Mouse (Mus musculus) lung, embryonic 15.5 days (tissue): ENCODE results near the gene Slc2a10. TPM values are rescaled to one million over a fixed set of nuclear protein-coding genes. Genes with fewer than 3 reads are reported as not detected.
"Not testable (repeated sequence)": the region's sequence is repeated elsewhere in the genome, so short reads cannot be mapped to it uniquely, and the experiment has no call there.

Experiments
- ATAC-seq: fragments of 200-750 bp; cut with Nextera tagmentation; 2 replicates; pipeline ENCODE4 v1.8.0; 2017; ENCODE audit warnings: moderate number of reproducible peaks, borderline replicate concordance; ENCODE audit not compliant: low FRiP score, low TSS enrichment; ENCODE audit errors: extremely low read depth
- H3K27ac ChIP-seq: fragments of 300-500 bp; sonication (generic); 2 replicates; pipeline ENCODE4 v1.5.1; 2015; ENCODE audit warnings: moderate library complexity, mild to moderate bottlenecking, inconsistent platforms
- H3K27me3 ChIP-seq: fragments of 300-500 bp; sonication (generic); 2 replicates; pipeline ENCODE4 v1.6.1; 2015; ENCODE audit warnings: inconsistent platforms
- H3K36me3 ChIP-seq: fragments of 300-500 bp; sonication (generic); 2 replicates; pipeline ENCODE4 v1.6.1; 2015; ENCODE audit warnings: inconsistent platforms
- H3K4me1 ChIP-seq: fragments of 300-500 bp; sonication (generic); 2 replicates; pipeline ENCODE4 v1.6.1; 2015; ENCODE audit warnings: inconsistent platforms
- H3K4me2 ChIP-seq: fragments of 300-500 bp; sonication (generic); 2 replicates; pipeline ENCODE4 v1.6.1; 2015; ENCODE audit warnings: inconsistent platforms, mild to moderate bottlenecking, moderate library complexity
- H3K4me3 ChIP-seq: fragments of 300-500 bp; sonication (generic); 2 replicates; pipeline ENCODE4 v1.5.1; 2015; ENCODE audit warnings: mild to moderate bottlenecking, inconsistent platforms
- H3K9ac ChIP-seq: fragments of 300-500 bp; sonication (generic); 2 replicates; pipeline ENCODE4 v1.6.1; 2015; ENCODE audit warnings: inconsistent platforms
- H3K9me3 ChIP-seq: fragments of 300-500 bp; sonication (generic); 2 replicates; pipeline ENCODE4 v1.6.1; 2016; ENCODE audit warnings: inconsistent platforms
- WGBS: fragments of 180-500 bp; shearing (Covaris S2); methylation state at CpG from one replicate; pipeline ENCODE4 v1.1.7; 2015; 5-methylcytosine and 5-hydroxymethylcytosine counted together
- polyA plus RNA-seq: library from polyadenylated mRNA; unstranded; fragments of >200 nt; fragmentation: Nextera tagmentation; extraction: Ambion mirVana; gene quantifications from 2 replicates; pipeline ENCODE4 v1.2.1, GENCODE M21; 2015

The Slc2a10 gene
- polyA plus RNA-seq, 1 experiment from 2014 or later: 12.5 TPM

DNA sequence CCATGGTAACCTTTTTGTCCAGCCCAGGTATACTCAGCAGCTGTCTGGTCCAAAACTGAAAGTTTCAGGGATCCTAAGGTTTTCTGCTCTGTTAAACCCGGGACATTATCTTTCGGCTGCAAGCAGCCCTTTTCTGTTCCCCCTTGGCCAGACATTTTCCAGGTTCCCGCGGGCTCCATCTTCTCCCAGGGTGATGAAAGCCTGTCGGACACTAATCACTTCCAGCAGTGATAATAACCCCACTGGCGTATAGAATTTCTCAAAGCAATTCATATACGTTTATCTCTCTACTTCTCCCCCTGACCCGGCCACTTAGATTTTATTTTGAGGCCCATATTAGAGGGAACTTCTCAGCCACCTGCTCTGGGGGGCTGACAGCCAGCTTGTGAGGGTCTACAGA, 42.8 kb downstream of the Slc2a10 start:
- WGBS: 42% methylated on average over 8 of the region's 8 CpGs
- no peak overlapping the region for H3K9ac ChIP-seq
- no peaks in the 10 kb centered on the region for H3K36me3 ChIP-seq
- H3K4me3 ChIP-seq: no peak overlapping the region
- no peak overlapping the region for H3K27ac ChIP-seq
- H3K4me1 ChIP-seq: no peaks in the 10 kb centered on the region
- no peak for ATAC-seq
- H3K27me3 ChIP-seq: no peaks in the 10 kb centered on the region
- no peak overlapping the region for H3K4me2 ChIP-seq
- no peaks in the 10 kb centered on the region for H3K9me3 ChIP-seq

DNA sequence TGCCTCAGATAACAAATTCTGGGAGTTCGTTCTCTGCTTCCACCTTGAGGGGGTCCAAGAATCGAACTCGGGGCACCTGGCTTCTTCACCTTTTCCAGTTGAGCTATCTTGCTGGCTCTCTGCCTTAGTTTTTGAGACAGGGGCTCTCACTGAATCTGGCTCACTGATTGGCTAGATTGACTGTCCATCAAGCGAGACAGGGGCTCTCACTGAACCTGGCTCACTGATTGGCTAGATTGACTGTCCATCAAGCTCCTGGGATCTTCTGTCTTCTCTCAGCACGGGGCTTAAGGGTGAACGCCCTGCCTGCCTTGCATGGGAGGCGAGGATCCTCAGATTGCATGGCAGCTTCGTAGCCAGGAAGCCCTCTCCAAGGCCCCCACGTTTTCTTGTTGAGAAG, 43.8 kb downstream of the Slc2a10 start:
- Histone ChIP-seq H3K36me3 (no peaks in the 10 kb centered on the region), H3K27me3 (no peaks in the 10 kb centered on the region), H3K4me1 (no peaks in the 10 kb centered on the region), H3K9ac (no peak overlapping the region), H3K4me2 (no peak overlapping the region), H3K4me3 (no peak overlapping the region), H3K9me3 (no peaks in the 10 kb centered on the region), H3K27ac (no peak overlapping the region)
- 41% methylated on average over 9 of the region's 9 CpGs for WGBS
- no peak for ATAC-seq

DNA sequence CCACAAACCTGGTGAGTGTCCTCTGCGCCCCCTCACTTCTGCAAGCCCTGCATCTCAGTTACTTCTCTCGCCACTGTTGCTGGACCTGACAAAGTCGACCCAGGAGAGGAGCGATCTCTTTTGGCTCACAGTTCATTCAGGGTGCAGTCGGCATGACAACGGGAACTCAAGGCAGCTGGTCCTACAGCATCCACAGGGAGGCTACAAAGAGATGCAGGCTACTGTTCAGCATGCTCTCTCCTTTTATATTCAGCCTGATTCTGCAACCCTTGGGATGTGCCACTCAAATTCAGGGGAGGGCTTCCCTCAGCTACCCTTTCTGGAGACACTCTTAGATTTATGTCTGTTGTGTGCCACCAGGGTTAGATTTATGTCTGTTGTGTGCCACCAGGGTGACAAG, 45.0 kb downstream of the Slc2a10 start:
- no peaks in the 10 kb centered on the region for H3K27me3 ChIP-seq
- H3K36me3 ChIP-seq: no peaks in the 10 kb centered on the region
- no peak overlapping the region for H3K4me3 ChIP-seq
- no peaks in the 10 kb centered on the region for H3K4me1 ChIP-seq
- H3K9ac ChIP-seq: no peak overlapping the region
- H3K27ac ChIP-seq: no peak overlapping the region
- no peak for ATAC-seq
- 68% methylated on average over 6 of the region's 6 CpGs for WGBS
- no peak overlapping the region for H3K4me2 ChIP-seq
- no peaks in the 10 kb centered on the region for H3K9me3 ChIP-seq

DNA sequence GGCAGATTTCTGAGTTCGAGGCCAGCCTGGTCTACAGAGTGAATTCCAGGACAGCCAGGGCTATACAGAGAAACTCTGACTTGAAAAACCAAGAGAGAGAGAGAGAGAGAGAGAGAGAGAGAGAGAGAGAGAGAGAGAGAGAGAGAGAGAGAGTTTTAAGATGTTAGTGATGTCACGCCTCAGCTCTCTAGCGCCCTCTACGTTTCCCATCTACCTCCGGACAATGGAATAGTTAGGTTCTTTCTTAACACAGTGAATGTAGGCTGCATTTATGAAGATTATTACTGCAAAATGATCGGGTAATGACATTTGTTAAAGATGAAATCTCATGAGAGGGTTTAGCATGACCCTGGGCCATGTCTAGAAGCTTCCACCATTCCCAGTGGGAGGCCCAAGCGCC, 46.8 kb downstream of the Slc2a10 start:
- not testable (repeated sequence) for ATAC-seq, H3K36me3 ChIP-seq, H3K4me2 ChIP-seq, H3K9ac ChIP-seq, H3K4me1 ChIP-seq, H3K9me3 ChIP-seq, H3K4me3 ChIP-seq, H3K27ac ChIP-seq, H3K27me3 ChIP-seq
- 70% methylated on average over 7 of the region's 7 CpGs for WGBS

DNA sequence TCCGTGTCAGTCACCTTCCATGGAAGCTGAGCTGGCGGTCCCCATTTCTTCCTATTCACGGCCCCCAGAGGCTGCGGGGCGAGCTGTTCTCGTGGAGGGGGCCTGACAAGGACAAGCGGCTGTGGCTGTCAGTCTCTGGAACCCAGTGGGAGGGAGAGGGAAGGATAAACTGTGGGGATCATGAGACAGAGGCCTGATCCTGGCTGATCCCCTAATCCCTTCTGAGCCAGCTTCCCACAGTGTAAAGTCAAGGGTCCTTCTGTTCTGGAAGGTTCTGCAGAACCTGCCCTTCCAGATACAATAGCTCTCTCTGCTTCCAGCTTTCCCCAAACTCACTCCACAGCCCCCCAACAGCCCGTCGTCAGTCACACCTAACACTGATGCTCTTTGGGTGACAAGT, 50.5 kb downstream of the Slc2a10 start:
- no peak for ATAC-seq
- H3K27ac ChIP-seq: no peak overlapping the region
- no peaks in the 10 kb centered on the region for H3K4me1 ChIP-seq
- 65% methylated on average over 9 of the region's 9 CpGs for WGBS
- no peaks in the 10 kb centered on the region for H3K27me3 ChIP-seq
- no peaks in the 10 kb centered on the region for H3K36me3 ChIP-seq
- H3K4me2 ChIP-seq: no peak overlapping the region
- no peak overlapping the region for H3K9ac ChIP-seq
- no peaks in the 10 kb centered on the region for H3K9me3 ChIP-seq
- H3K4me3 ChIP-seq: no peak overlapping the region

DNA sequence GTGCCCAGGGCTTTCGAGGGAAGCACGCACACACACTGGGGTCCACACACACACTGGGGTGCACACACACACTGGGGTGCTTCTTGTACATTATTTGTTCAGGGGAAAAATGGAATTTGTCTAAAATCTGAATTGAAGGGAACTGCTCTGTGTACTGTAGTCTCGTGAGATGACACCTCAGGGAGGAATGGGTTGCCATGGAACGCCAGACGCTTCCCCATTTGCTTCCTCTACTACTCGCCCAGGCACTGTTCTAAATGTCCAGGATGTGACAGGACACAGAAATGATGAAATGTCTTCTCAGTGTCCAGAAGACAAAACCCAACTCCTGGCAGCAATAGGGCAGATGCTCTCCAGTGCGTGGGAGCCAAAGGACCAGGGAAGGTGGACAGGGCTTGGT, 53.7 kb downstream of the Slc2a10 start:
- no peak for ATAC-seq
- 77% methylated on average over 7 of the region's 7 CpGs for WGBS
- H3K36me3 ChIP-seq: no peaks in the 10 kb centered on the region
- peaks cover 5% of the 10 kb centered on the region; the same call in 1 of the 2 replicates for H3K27me3 ChIP-seq
- no peak overlapping the region for H3K4me3 ChIP-seq
- H3K4me1 ChIP-seq: no peaks in the 10 kb centered on the region
- H3K4me2 ChIP-seq: no peak overlapping the region
- H3K9me3 ChIP-seq: no peaks in the 10 kb centered on the region
- H3K9ac ChIP-seq: no peak overlapping the region
- no peak overlapping the region for H3K27ac ChIP-seq

DNA sequence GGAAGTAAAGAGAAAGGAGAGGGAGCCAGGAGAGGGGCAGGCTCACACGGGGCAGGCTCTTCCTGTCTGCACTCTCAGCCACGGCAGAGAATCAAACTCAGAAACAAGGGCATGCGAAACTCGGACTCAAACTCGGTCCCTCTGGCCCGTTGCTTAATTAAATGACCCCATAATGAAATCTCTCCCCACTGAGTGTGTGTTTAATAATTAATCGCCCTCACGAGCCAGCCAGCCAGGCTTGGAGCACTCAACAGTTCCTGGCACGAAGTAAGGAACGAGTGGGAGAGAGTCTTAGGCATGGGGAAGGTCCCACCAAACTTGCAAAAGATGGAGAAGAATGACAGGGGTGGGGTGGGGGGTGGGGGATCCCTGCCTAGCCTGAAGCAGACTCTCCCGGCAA, 55.3 kb downstream of the Slc2a10 start:
- H3K4me2 ChIP-seq: peak overlapping the region; percentile 16; the same call in 1 of the 2 replicates
- H3K27ac ChIP-seq: no peak overlapping the region
- no peaks in the 10 kb centered on the region for H3K36me3 ChIP-seq
- 0 out of 2 replicates have a peak, but pooled peaks cover 6% of the 10 kb centered on the region for H3K4me1 ChIP-seq
- H3K4me3 ChIP-seq: no peak overlapping the region
- ATAC-seq: no peak
- H3K9me3 ChIP-seq: no peaks in the 10 kb centered on the region
- 35% methylated on average over 11 of the region's 11 CpGs for WGBS
- no peak overlapping the region for H3K9ac ChIP-seq
- H3K27me3 ChIP-seq: peaks cover 21% of the 10 kb centered on the region

DNA sequence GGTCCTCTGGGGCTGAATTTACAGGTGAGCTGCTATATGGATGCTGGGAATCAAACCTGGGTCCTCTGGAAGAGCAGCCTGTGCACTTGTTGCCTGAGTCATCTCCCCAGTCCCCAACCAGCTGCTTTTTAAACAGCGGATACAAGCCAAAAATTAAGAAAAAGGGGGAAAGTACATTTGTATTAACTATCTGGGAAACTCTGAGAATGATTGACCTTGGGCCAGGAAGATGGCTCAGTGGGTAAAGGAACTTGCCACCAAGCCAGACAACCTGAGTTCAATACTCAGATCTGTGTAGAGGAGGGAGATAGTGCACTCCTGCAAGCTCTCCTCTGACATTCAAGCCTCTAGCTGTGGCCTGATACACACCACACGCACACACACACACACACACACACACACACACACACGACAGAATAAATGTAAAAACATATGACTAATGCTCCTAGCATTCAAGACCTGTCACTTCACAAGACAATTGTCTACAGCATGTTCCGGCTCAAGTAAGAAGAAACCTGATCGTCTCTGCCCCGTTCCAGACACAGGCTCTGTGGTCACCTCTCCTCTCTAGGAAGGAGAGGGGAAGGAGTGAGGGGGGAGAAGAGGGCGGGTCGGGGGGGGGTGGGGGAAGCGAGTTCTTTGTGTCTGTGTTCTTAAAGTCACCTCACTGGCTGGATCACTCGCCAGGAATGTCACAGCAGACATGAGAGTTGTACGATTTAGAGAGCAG, 56.1 kb downstream of the Slc2a10 start:
- Histone ChIP-seq H3K36me3 (no peaks in the 10 kb centered on the region), H3K4me2 (no peak overlapping the region), H3K9ac (no peak overlapping the region), H3K27me3 (peaks cover 28% of the 10 kb centered on the region), H3K4me3 (no peak overlapping the region), H3K9me3 (no peaks in the 10 kb centered on the region), H3K27ac (no peak overlapping the region), H3K4me1 (0 out of 2 replicates have a peak, but pooled peaks cover 6% of the 10 kb centered on the region)
- WGBS: 13% methylated on average over 11 of the region's 11 CpGs
- ATAC-seq: no peak

DNA sequence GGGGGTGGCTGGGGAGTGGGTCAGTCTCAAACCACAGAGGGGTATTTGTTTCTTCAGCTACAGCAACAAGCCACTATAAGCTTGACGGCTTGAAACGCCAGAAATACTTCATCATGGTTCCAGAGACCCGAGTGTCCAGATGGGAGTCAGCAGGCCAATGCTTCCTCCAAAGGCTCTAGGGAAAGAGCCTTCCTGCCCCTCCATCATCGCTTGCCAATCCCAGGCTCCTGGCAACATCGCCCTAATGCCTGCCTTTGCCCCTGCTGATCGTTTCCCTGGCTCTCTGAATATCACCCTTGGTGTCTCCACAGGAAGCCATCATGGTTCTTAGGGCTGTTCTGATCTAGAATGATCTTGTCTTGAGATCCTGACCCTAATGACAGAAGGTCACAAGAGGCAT, 58.3 kb downstream of the Slc2a10 start:
- Histone ChIP-seq H3K4me2 (no peak overlapping the region), H3K27me3 (peaks cover 40% of the 10 kb centered on the region), H3K4me3 (no peak overlapping the region), H3K9ac (no peak overlapping the region), H3K9me3 (no peaks in the 10 kb centered on the region), H3K27ac (no peak overlapping the region), H3K4me1 (0 out of 2 replicates have a peak, but pooled peaks cover 6% of the 10 kb centered on the region), H3K36me3 (no peaks in the 10 kb centered on the region)
- ATAC-seq: no peak
- WGBS: 81% methylated on average over 6 of the region's 6 CpGs

DNA sequence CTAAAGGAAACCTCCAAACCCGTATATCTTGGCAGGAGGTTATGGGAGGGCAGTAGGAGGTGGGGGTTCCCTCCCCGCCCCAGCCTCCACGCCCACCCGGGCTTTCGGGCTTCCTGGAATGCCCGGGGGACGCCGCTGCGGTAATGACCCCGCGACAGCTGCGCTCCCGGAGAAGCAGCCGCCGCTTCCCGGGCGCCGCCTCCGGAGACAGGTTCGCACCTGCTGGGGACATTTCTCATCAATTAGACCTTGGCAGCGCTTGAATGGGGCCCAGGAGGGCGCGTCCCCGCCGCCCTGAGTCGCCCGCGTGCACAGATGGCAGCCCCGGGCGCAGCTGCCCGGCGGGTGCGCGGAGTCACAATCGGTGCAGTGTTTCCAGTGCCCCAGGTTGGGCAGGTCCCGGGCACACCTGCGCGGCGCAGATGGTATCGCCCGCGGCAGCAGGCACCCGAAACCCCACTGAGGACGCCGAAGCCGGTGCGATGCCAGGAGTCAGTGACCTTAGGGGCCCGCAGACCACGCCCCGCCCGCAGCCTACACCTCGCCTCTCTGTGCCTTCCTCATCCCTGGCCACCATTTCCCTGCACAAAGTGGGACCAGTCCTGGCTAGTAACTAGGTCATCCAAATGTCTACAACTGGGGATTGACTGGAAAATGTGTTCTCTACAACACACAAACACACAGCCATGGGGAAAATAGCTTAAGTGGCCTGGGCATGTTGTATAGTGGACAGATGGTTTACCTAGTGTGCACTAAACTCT, 59.9 kb downstream of the Slc2a10 start:
- Histone ChIP-seq H3K4me2 (peak overlapping the region; percentile 72), H3K36me3 (no peaks in the 10 kb centered on the region), H3K4me3 (peak overlapping the region; percentile 35), H3K9ac (peak overlapping the region; percentile 13; the same call in 1 of the 2 replicates), H3K9me3 (no peaks in the 10 kb centered on the region), H3K4me1 (0 out of 2 replicates have a peak, but pooled peaks cover 6% of the 10 kb centered on the region), H3K27me3 (peaks cover 40% of the 10 kb centered on the region), H3K27ac (no peak overlapping the region)
- 2% methylated on average over 52 of the region's 52 CpGs for WGBS
- ATAC-seq: no peak

DNA sequence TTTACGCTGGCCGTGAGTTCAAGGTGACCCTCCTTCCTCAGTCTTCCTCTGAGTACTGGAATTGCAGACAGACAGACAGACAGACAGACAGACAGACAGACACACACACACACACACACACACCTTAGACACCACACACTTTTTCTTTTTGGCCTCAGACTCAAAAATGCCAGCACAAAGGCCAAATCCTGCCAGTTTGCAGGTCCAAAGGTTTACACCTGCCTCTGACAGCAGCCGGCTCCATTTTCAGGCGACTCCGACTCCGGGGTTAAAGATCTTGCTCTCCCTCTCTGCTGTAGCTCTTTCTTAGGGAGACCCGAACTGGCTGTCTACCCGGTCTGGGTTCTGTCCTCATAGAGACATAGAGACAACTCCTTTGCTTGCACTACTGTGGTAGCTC, 60.5 kb downstream of the Slc2a10 start:
- no peaks in the 10 kb centered on the region for H3K36me3 ChIP-seq
- 72% methylated on average over 8 of the region's 8 CpGs for WGBS
- no peak overlapping the region for H3K4me3 ChIP-seq
- ATAC-seq: no peak
- H3K27ac ChIP-seq: no peak overlapping the region
- no peaks in the 10 kb centered on the region for H3K9me3 ChIP-seq
- no peak overlapping the region for H3K9ac ChIP-seq
- 0 out of 2 replicates have a peak, but pooled peaks cover 6% of the 10 kb centered on the region for H3K4me1 ChIP-seq
- peaks cover 40% of the 10 kb centered on the region for H3K27me3 ChIP-seq
- no peak overlapping the region for H3K4me2 ChIP-seq

DNA sequence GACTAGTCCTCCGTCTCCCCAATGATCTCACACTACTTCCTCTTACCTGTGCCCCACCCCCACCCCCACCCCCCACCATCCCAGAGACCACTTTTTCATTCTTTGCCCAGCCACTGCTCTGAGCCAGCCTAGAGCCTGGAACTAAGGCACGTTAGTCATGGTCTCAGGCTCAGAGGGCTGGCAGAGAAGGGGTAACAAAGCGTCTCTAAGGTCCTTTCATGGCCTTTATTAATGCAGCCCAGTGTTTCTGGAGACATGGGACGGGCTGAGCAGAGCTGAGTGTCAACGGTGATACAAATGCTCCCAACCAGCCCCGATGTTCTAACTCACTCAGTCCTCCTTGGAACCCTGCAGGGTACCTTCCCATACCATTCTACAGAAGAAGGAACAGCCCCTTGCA, 61.0 kb downstream of the Slc2a10 start:
- no peak for ATAC-seq
- peaks cover 40% of the 10 kb centered on the region for H3K27me3 ChIP-seq

More for the DNA sequence above, 61.0 kb downstream of the Slc2a10 start:
- Histone ChIP-seq H3K9me3 (no peaks in the 10 kb centered on the region), H3K4me3 (no peak overlapping the region), H3K4me2 (no peak overlapping the region), H3K4me1 (0 out of 2 replicates have a peak, but pooled peaks cover 6% of the 10 kb centered on the region), H3K36me3 (no peaks in the 10 kb centered on the region), H3K9ac (no peak overlapping the region), H3K27ac (no peak overlapping the region)
- WGBS: 67% methylated on average over 6 of the region's 6 CpGs
